Mouse (Mus musculus) hindbrain, embryonic 10.5 days (tissue): Measurements from ENCODE around the gene Rbm14. TPM values are rescaled to one million over a fixed set of nuclear protein-coding genes. Genes with fewer than 3 reads are reported as not detected.

Experiments used
- DNase-seq: peaks from one replicate; pipeline ENCODE4 v3.0.0-alpha.2; 2017; ENCODE audit warnings: low spot score
- H3K27ac ChIP-seq: fragments of 300-500 bp; sonication (generic); 2 replicates; pipeline ENCODE4 v1.5.1; 2016; ENCODE audit warnings: mild to moderate bottlenecking, moderate library complexity
- H3K27me3 ChIP-seq: fragments of 300-500 bp; sonication (generic); 2 replicates; pipeline ENCODE4 v1.6.1; 2016; ENCODE audit warnings: mild to moderate bottlenecking; ENCODE audit not compliant: poor library complexity, insufficient read depth, severe bottlenecking
- H3K36me3 ChIP-seq: fragments of 300-500 bp; sonication (generic); 2 replicates; pipeline ENCODE4 v1.6.1; 2016; ENCODE audit warnings: mild to moderate bottlenecking, moderate library complexity
- H3K4me1 ChIP-seq: fragments of 300-500 bp; sonication (generic); replicated peaks from 2 replicates; pipeline ENCODE4 v1.6.1; 2016; ENCODE audit warnings: mild to moderate bottlenecking
- H3K4me3 ChIP-seq: fragments of 300-500 bp; sonication (generic); 2 replicates; pipeline ENCODE4 v1.5.1; 2016; ENCODE audit warnings: mild to moderate bottlenecking, moderate library complexity
- H3K9me3 ChIP-seq: fragments of 300-500 bp; sonication (generic); 2 replicates; pipeline ENCODE4 v1.6.1; 2016; ENCODE audit warnings: mild to moderate bottlenecking, moderate library complexity
- WGBS: fragments of 180-500 bp; shearing (Covaris S2); methylation state at CpG from one replicate; pipeline ENCODE4 v1.1.7; 2016; 5-methylcytosine and 5-hydroxymethylcytosine counted together
- polyA plus RNA-seq: library from polyadenylated mRNA; unstranded; fragments of >200 nt; fragmentation: Nextera tagmentation; extraction: Ambion mirVana; gene quantifications from 2 replicates; pipeline ENCODE4 v1.2.1, GENCODE M21; 2016

Gene Rbm14
- polyA plus RNA-seq, result 126 and 130 TPM in 2 replicates

- H3K4me3 ChIP-seq, result peak within 1 kb of the TSS; percentile 71
- H3K36me3 ChIP-seq, result peaks cover 11% of the 10 kb centered on the region
- no peaks in the 10 kb centered on the region for H3K27me3 ChIP-seq
- peaks cover 27% of the 10 kb centered on the region for H3K4me1 ChIP-seq
- peak within 1 kb of the TSS; percentile 95 for H3K27ac ChIP-seq
- DNase-seq, result peak; percentile 98
- WGBS, result under 1% methylated on average over 83 of the region's 83 CpGs
- H3K9me3 ChIP-seq, result no peaks in the 10 kb centered on the region; the same call in 1 of the 2 replicates
Observed at GRCm38 (mm10) chr19:4811063-4811908, at the start of gene Rbm14, which contains the start of gene Gm21992. TSS of gene Rbm14 (minus strand) at chr19:4811634. TSS of gene Gm21992 (minus strand) at chr19:4811612.

GRCm38 (mm10) chr19:4859081-4859480, 47.6 kb upstream of the Rbm14 start:
- Histone ChIP-seq H3K9me3 (no peaks in the 10 kb centered on the region), H3K27ac (no peak overlapping the region), H3K27me3 (peaks cover 8% of the 10 kb centered on the region; the same call in 1 of the 2 replicates), H3K36me3 (peaks cover 27% of the 10 kb centered on the region), H3K4me1 (peaks cover 21% of the 10 kb centered on the region), H3K4me3 (no peak overlapping the region)
- 80% methylated on average over 6 of the region's 6 CpGs for WGBS
- DNase-seq, result no peak

DNA sequence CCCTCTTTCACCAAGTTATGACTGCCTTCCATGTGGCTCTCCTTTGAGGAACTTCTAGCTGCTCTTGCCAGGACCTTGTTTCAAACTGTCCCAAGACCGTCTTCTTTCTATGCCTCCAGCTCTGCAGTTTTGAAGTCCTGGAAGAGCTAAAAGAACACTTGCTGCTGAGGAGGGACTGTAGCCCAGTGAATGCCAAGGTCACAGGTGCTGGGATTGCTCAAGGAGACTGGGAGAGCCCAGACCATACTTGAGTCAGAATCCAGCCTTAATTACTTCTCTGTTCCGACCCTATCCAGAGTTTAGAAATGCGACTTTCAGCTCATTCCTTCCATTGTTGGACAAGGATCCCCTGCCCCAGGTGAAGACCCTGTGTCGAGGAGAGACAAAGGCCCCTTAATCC, 44.5 kb upstream of the Rbm14 start:
- H3K36me3 ChIP-seq, result peaks cover 20% of the 10 kb centered on the region
- peaks cover 8% of the 10 kb centered on the region; the same call in 1 of the 2 replicates for H3K27me3 ChIP-seq
- H3K4me1 ChIP-seq, result peaks cover 21% of the 10 kb centered on the region
- no peak overlapping the region for H3K27ac ChIP-seq
- no peaks in the 10 kb centered on the region for H3K9me3 ChIP-seq
- WGBS, result 75% methylated on average over 4 of the region's 4 CpGs
- no peak for DNase-seq
- peak overlapping the region; percentile 70 for H3K4me3 ChIP-seq

DNA sequence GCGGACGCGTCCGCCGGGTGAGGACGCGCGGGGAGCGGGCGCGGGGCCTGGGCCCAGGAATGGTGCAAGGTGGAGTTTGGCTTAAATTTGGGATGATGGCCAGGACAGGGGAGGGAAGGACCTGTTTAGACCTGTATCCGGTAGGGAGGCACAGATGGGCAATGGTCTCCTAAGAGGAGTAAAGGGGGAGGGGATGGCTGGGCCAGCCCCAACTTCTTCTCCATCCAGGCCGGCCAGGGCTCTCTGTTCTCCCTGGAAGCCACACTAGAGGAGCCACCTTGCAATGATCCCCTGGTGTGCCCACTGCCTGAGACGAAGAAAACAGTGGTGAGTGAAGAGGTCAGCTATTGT, 44.0 kb upstream of the Rbm14 start:
- H3K4me3 ChIP-seq, result peak overlapping the region; percentile 70
- H3K36me3 ChIP-seq, result peaks cover 18% of the 10 kb centered on the region
- H3K27ac ChIP-seq, result peak overlapping the region; percentile 85
- peaks cover 8% of the 10 kb centered on the region; the same call in 1 of the 2 replicates for H3K27me3 ChIP-seq
- H3K4me1 ChIP-seq, result peaks cover 22% of the 10 kb centered on the region
- DNase-seq, result no peak
- WGBS, result 2% methylated on average over 14 of the region's 14 CpGs
- no peaks in the 10 kb centered on the region for H3K9me3 ChIP-seq

- Histone ChIP-seq H3K4me3 (peak within 1 kb of the TSS; percentile 70), H3K27ac (peak within 1 kb of the TSS; percentile 85), H3K9me3 (no peaks in the 10 kb centered on the region), H3K4me1 (peaks cover 24% of the 10 kb centered on the region), H3K36me3 (peaks cover 14% of the 10 kb centered on the region), H3K27me3 (peaks cover 8% of the 10 kb centered on the region; the same call in 1 of the 2 replicates)
- WGBS, result 4% methylated on average over 45 of the region's 45 CpGs
- peak; percentile 89 for DNase-seq
Observed at GRCm38 (mm10) chr19:4854552-4855469, 43.4 kb upstream of the Rbm14 start, which contains the start of gene Ctsf. TSS of gene Ctsf (plus strand) at chr19:4855130.

DNA sequence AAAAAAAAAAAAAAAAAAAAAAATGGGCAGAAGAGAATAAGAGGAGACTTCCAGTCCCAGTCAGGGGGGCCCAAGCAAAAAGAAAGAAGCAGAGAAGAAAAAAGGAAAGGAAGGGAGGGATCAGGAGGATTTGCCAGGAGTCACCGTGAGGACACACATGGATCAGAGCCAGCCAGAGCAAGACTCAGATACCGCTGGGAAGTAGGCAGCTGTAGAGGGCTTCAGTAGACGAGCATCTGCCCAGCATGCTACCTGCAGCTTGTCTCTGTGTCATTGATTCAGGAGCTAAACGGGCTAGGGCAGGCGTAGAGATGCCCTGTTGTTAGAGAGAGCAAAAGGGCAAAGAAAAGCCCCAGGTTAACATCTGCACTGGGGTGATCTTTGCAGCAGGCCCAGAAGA, 38.8 kb upstream of the Rbm14 start:
- Histone ChIP-seq H3K27me3 (no peaks in the 10 kb centered on the region; the same call in 1 of the 2 replicates), H3K36me3 (no peaks in the 10 kb centered on the region), H3K4me1 (peaks cover 13% of the 10 kb centered on the region), H3K27ac (no peak overlapping the region), H3K9me3 (no peaks in the 10 kb centered on the region), H3K4me3 (no peak overlapping the region)
- no peak for DNase-seq
- WGBS, result 48% methylated on average over 5 of the region's 5 CpGs

DNA sequence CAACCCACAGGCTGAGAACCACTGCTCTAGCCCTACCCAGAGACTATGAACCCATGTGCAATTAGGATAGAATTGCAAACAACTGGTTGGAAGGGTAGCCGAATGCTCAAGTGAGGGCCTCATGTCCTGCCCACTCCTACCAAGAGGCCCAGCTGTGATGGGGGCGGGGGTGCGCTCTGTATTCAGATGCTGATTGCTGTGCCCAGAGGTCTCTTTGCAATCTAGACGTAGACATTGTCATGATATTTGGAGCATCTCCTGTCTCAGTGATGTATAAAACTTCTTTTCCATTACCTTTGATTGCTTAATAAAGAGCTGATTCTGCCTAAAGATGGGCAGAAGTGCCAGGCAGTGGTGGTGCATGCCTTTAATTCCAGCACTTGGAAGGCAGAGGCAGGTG, 38.4 kb upstream of the Rbm14 start:
- Histone ChIP-seq H3K36me3 (no peaks in the 10 kb centered on the region), H3K27me3 (no peaks in the 10 kb centered on the region; the same call in 1 of the 2 replicates), H3K4me3 (no peak overlapping the region), H3K4me1 (peaks cover 9% of the 10 kb centered on the region), H3K9me3 (no peaks in the 10 kb centered on the region), H3K27ac (no peak overlapping the region)
- WGBS, result 53% methylated on average over 4 of the region's 4 CpGs
- DNase-seq, result no peak

DNA sequence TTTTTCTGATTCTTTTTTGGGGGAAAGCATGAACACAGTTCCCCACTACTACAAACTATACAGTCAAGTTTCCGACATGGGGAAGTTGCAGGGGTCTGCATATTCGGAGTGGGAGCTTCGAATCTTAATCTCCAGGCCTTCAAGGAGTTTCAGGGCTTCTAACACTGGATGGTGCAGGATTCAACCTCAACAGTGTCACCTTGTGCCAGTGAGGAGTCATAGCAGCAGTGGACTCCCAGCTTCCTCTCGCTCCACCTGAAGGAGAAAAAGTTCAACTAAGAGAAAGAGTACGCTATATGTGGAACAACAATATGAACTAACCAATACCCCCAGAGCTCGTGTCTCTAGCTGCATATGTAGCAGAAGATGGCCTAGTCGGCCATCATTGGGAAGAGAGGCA, 36.1 kb upstream of the Rbm14 start:
- no peak for DNase-seq
- 40% methylated on average over 7 of the region's 7 CpGs for WGBS
- H3K9me3 ChIP-seq, result no peaks in the 10 kb centered on the region
- H3K4me1 ChIP-seq, result 0 out of 2 replicates have a peak, but pooled peaks cover 3% of the 10 kb centered on the region
- H3K4me3 ChIP-seq, result no peak overlapping the region
- H3K27me3 ChIP-seq, result peaks cover under 1% of the 10 kb centered on the region; the same call in 1 of the 2 replicates
- no peaks in the 10 kb centered on the region for H3K36me3 ChIP-seq
- no peak overlapping the region for H3K27ac ChIP-seq

DNA sequence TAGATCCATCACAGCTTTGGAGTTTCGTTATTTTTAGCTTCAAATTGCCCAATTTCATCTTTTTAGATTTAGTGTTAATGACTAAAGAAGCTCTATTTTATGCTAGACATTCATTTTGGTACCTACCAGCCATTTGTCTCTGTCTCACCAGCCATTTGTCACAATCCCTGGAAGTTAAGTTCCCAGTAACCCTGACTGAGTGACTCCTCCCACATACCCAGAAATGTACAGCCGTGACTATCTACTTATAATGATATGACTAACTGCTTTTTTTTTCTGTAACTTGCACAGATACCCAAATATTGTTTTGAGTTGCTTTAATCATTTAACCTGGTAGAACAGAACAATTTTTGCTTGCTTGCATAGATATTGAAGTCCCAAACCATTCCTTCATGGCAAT, 34.4 kb upstream of the Rbm14 start:
- H3K9me3 ChIP-seq, result no peaks in the 10 kb centered on the region
- no peak overlapping the region for H3K4me3 ChIP-seq
- no peak overlapping the region for H3K27ac ChIP-seq
- peaks cover 17% of the 10 kb centered on the region for H3K27me3 ChIP-seq
- 77% methylated on average over 2 of the region's 2 CpGs for whole genome bisulfite sequencing
- H3K4me1 ChIP-seq, result 0 out of 2 replicates have a peak, but pooled peaks cover 3% of the 10 kb centered on the region
- DNase-seq, result no peak
- H3K36me3 ChIP-seq, result no peaks in the 10 kb centered on the region

GRCm38 (mm10) chr19:4842611-4843010, 31.2 kb upstream of the Rbm14 start:
- Histone ChIP-seq H3K4me3 (no peak overlapping the region), H3K36me3 (no peaks in the 10 kb centered on the region), H3K9me3 (no peaks in the 10 kb centered on the region), H3K27me3 (peaks cover 32% of the 10 kb centered on the region), H3K4me1 (peaks cover 20% of the 10 kb centered on the region), H3K27ac (no peak overlapping the region)
- 82% methylated on average over 2 of the region's 2 CpGs for WGBS
- DNase-seq, result no peak

DNA sequence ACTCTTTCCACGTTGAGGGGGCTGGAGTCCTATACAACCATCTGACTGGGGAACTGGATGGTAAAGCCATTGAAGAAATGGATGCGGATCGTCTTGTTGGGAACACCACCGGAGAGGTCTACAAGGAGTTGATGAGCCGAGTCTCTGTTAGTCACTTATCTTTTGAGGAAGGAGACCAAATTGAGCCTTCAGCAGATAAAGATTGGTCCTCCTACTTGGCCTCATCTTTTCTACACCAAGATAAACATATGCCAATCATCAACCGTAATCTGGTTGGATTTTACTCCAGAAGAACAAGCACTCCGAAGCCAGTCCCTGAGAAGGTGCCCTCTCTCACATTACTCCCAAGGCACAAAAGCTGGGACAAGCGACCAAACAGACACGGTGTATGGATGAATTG, 29.4 kb upstream of the Rbm14 start:
- peaks cover 20% of the 10 kb centered on the region for H3K4me1 ChIP-seq
- no peak overlapping the region for H3K27ac ChIP-seq
- WGBS, result 86% methylated on average over 9 of the region's 9 CpGs
- H3K36me3 ChIP-seq, result peaks cover 3% of the 10 kb centered on the region; the same call in 1 of the 2 replicates
- H3K9me3 ChIP-seq, result no peaks in the 10 kb centered on the region
- H3K4me3 ChIP-seq, result no peak overlapping the region
- no peak for DNase-seq
- H3K27me3 ChIP-seq, result peaks cover 32% of the 10 kb centered on the region

DNA sequence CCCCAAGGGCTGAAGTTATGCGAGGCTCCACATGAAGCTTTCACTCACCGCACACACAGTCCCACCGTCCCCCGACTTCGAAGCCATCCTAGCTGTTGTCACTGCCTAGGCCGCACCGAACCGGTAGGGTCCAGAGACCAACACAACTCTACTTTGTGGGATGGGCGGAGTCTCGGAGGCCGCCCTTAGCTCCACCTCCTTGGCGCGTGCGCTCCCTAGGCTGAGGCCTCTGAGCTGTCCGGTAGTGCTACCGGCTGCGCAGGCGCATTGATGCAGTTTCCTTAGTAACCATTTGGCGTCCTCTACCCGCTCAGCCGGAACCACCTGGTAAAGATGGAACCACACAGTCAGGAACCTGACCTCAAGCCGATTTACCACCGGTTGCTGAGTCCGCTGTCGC, 27.7 kb upstream of the Rbm14 start, which contains the start of the genes Ccs and Ccdc87:
Gene Ccs (minus strand): TSS at position 184 of the 400 bp plus-strand sequence.
Gene Ccdc87 (plus strand): TSS at position 218 of the 400 bp plus-strand sequence.
- H3K9me3 ChIP-seq, result no peaks in the 10 kb centered on the region
- peak within 1 kb of the TSS; percentile 62 for H3K4me3 ChIP-seq
- H3K27ac ChIP-seq, result peak within 1 kb of the TSS; percentile 82
- DNase-seq, result peak; percentile 94
- H3K36me3 ChIP-seq, result peaks cover 4% of the 10 kb centered on the region; the same call in 1 of the 2 replicates
- peaks cover 32% of the 10 kb centered on the region for H3K27me3 ChIP-seq
- peaks cover 20% of the 10 kb centered on the region for H3K4me1 ChIP-seq
- 0% methylated on average over 25 of the region's 25 CpGs for WGBS
